ENCODE assay signal across 8 mouse cellular contexts in the genomic region with DNA sequence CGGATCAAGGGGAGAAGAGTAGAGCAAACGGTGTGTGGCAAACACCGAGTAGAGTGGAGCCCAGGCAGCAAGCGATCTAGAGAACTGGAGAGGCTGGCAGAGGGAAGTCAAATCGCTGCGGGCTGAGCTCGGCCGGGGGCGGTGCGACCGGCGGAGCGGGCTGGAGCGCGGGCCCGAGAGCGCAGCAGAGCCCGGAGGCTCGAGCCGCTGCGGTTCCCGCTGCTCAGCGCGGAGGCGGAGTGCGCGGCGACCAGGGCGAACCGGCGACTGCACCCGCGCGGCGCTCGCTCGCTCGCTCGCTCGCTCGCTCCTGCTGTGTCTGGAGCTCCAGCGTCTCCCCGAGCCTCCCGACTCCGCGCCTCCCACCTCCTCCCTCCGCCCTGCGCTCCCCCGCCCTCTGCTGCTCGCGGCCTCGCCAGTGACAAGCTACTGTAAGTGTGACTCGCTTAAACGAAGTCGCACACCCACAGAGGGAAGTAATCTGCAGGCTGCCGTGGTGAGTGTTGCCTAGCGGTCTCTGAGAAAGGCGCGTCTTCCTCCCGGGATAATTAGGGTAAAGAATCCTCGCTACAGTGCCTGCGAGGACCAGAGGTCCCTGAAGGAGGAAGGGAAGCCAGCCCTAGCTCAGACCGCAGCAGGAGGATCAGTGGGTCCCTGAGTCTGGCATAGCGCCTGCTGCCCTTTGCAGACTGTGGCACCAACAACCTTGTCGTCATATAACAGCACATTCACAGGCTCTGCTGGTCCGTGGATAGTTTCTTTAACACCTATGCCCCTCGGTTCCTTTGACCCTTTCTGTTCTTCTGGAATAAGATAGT. TPM values are rescaled to one million over a fixed set of nuclear protein-coding genes. Genes with fewer than 3 reads are reported as not detected.
DNase-seq lines count a peak whose midpoint lies in the region; ATAC-seq and TF ChIP-seq lines count a peak whose summit lies in the region.

A gene (minus strand): TSS at position 321 of the 818 bp plus-strand sequence.

- H3K4me2 ChIP-seq in forebrain, embryonic 11.5 days (ENCODE audit: low read depth, low read length, severe bottlenecking), result peak within 1 kb of the TSS; percentile 94
- H3K4me2 ChIP-seq in lung, embryonic 14.5 days, result peak within 1 kb of the TSS; percentile 77

- H3K27me3 ChIP-seq in forebrain, embryonic 11.5 days (ENCODE audit: control insufficient read depth, insufficient read depth, low read length), result no peaks in the 10 kb centered on the region; the same call in 1 of the 2 replicates
- H3K27me3 ChIP-seq in lung, embryonic 14.5 days (ENCODE audit: insufficient read depth, low read length), result peaks cover 15% of the 10 kb centered on the region; the same call in 1 of the 2 replicates

- no peak within 1 kb of the TSS for H3K27ac ChIP-seq in brown adipose tissue, adult 24 weeks (replicated peaks; ENCODE audit: low read depth, low read length)
- peak within 1 kb of the TSS; percentile 69 for H3K27ac ChIP-seq in forebrain, embryonic 11.5 days (ENCODE audit: low read depth, low read length)
- H3K27ac ChIP-seq in lung, embryonic 14.5 days (ENCODE audit: low read depth), result no peak within 1 kb of the TSS

- under 1% methylated on average over 60 of the region's 67 CpGs for WGBS in forebrain, embryonic 11.5 days
- under 1% methylated on average over 65 of the region's 67 CpGs for WGBS in lung, embryonic 14.5 days

- ATAC-seq in forebrain, embryonic 11.5 days (replicated peaks; ENCODE audit: low FRiP score), result peak; percentile 94
- peak; percentile 95 for ATAC-seq in hematopoietic stem cell, adult 5-6 weeks (replicated peaks in 1 of 2; ENCODE audit: insufficient read depth in 1 of 2, low FRiP score in 2 of 2, low TSS enrichment in 1 of 2, low read depth in 1 of 2, poor library complexity in 2 of 2, severe bottlenecking in 2 of 2)
- ATAC-seq in lung, embryonic 14.5 days (ENCODE audit: insufficient read depth), result peak; percentile 97
- no peak for ATAC-seq in activated CD4-positive, CD25-positive, alpha-beta regulatory T cell, adult 4 months

- peak within 1 kb of the TSS; percentile 72 for H3K9ac ChIP-seq in forebrain, embryonic 11.5 days (ENCODE audit: low read length)
- peak within 1 kb of the TSS; percentile 60 for H3K9ac ChIP-seq in lung, embryonic 14.5 days

- peak; percentile 75 for DNase-seq in ES-CJ7 (ENCODE audit: low read depth, low spot score)
- DNase-seq in forebrain, embryonic 11.5 days (ENCODE audit: low spot score), result peak; percentile 91
- peak; percentile 86 for DNase-seq in layer of hippocampus, adult 9-11 months
- DNase-seq in lung, embryonic 14.5 days, result peak; percentile 86
- DNase-seq in ovary, adult 18-20 months (ENCODE audit: low spot score), result peak; percentile 65

- no peaks in the 10 kb centered on the region; the same call in 1 of the 2 replicates for H3K4me1 ChIP-seq in brown adipose tissue, adult 24 weeks (ENCODE audit: control insufficient read depth, insufficient read depth, insufficient read length, low read length)
- 0 out of 2 replicates have a peak, but pooled peaks cover 3% of the 10 kb centered on the region for H3K4me1 ChIP-seq in forebrain, embryonic 11.5 days (replicated peaks; ENCODE audit: control insufficient read depth, insufficient read depth, low read length)
- H3K4me1 ChIP-seq in lung, embryonic 14.5 days (ENCODE audit: insufficient read depth), result no peaks in the 10 kb centered on the region

- peak within 1 kb of the TSS; percentile 49 for H3K4me3 ChIP-seq in brown adipose tissue, adult 24 weeks (ENCODE audit: insufficient read depth, low read depth, low read length)
- H3K4me3 ChIP-seq in forebrain, embryonic 11.5 days (ENCODE audit: low read depth, low read length), result peak within 1 kb of the TSS; percentile 69
- H3K4me3 ChIP-seq in lung, embryonic 14.5 days (ENCODE audit: low read depth, low read length), result peak within 1 kb of the TSS; percentile 52

- H3K36me3 ChIP-seq in forebrain, embryonic 11.5 days (ENCODE audit: control insufficient read depth, insufficient read depth, low read length), result no peaks in the 10 kb centered on the region
- H3K36me3 ChIP-seq in lung, embryonic 14.5 days (ENCODE audit: insufficient read depth), result no peaks in the 10 kb centered on the region

- peak; percentile 35; the same call in 1 of the 2 replicates for TF ChIP-seq CTCF in lung, embryonic 14.5 days (IDR thresholded peaks at IDR 0.05; ENCODE audit: low read depth)

- no peaks in the 10 kb centered on the region for H3K9me3 ChIP-seq in forebrain, embryonic 11.5 days (ENCODE audit: control insufficient read depth, low read length)
- no peaks in the 10 kb centered on the region for H3K9me3 ChIP-seq in lung, embryonic 14.5 days (ENCODE audit: low read depth, low read length)

RNA-seq across cellular contexts. Expression of the gene that starts here (rescaled TPM):
- not detected in 2 replicates for polyA plus RNA-seq in brown adipose tissue, adult 24 weeks (2012; ENCODE audit: insufficient read depth, insufficient read length, missing spikeins)
- polyA plus RNA-seq in forebrain, embryonic 11.5 days (2014; fragmentation: Nextera tagmentation; extraction: Ambion mirVana), result 19.4 and 21.6 TPM in 2 replicates
- total RNA-seq in hematopoietic stem cell, adult 5-6 weeks (2017), result 0.56 TPM in 1 of 2 replicates, not detected in the other
- polyA plus RNA-seq in lung, embryonic 14.5 days (2014; fragmentation: Nextera tagmentation; extraction: Ambion mirVana), result 8.0 and 10.3 TPM in 2 replicates
- under 1 TPM in 1 of 2 experiments, not detected in 1; 0.13 TPM for polyA plus RNA-seq in activated CD4-positive, CD25-positive, alpha-beta regulatory T cell, adult 4 months (2017; shearing (Covaris generic))

Comparison
In these comparisons a context has a peak if more than half of its experiments do, and no peak if none do; other contexts are left out.
1. Peak in ATAC-seq in hematopoietic stem cell, adult 5-6 weeks; RNA of the gene not detected or under 1 TPM.